Mouse (Mus musculus) MEL (cell line): ENCODE measurements around the gene Itgae. TPM values are rescaled to one million over a fixed set of nuclear protein-coding genes. Genes with fewer than 3 reads are reported as not detected.

Source experiments
- DNase-seq: peaks from one replicate; pipeline ENCODE4 v3.0.0; 2011; ENCODE audit warnings: low read depth, low spot score
- H3K27ac ChIP-seq: 2 replicates; pipeline ENCODE4 v1.5.1; 2012; ENCODE audit warnings: low read depth, mild to moderate bottlenecking, control low read depth, low read length, moderate library complexity; ENCODE audit not compliant: control insufficient read depth
- H3K27me3 ChIP-seq, 2 experiments: fragments of 150-350 bp in 1 of 2; sonication (generic) in 1 of 2; 2 replicates each; pipeline ENCODE4 v1.6.1; 2012; ENCODE audit warnings: low read length in 2 of 2, mild to moderate bottlenecking in 2 of 2, improper control_type of control experiment in 1 of 2, moderate library complexity in 1 of 2; ENCODE audit not compliant: insufficient read depth in 2 of 2, control insufficient read depth in 1 of 2
- H3K36me3 ChIP-seq, 2 experiments: 2 replicates each; pipeline ENCODE4 v1.6.1; 2012 to 2014; ENCODE audit warnings: low read length in 2 of 2, improper control_type of control experiment in 1 of 2, inconsistent platforms in 1 of 2, mild to moderate bottlenecking in 1 of 2; ENCODE audit not compliant: insufficient read depth in 2 of 2, control insufficient read depth in 1 of 2
- H3K4me1 ChIP-seq, 2 experiments: fragments of 150-350 bp in 1 of 2; sonication (generic) in 1 of 2; 2 replicates each; pipeline ENCODE4 v1.6.1; 2012; ENCODE audit warnings: low read length in 2 of 2, improper control_type of control experiment in 1 of 2, mild to moderate bottlenecking in 1 of 2; ENCODE audit not compliant: insufficient read depth in 2 of 2, control insufficient read depth in 1 of 2
- H3K4me3 ChIP-seq, 2 experiments: fragments of 150-350 bp in 1 of 2; sonication (generic) in 1 of 2; 2 replicates each; pipeline ENCODE4 v1.5.1; 2012; ENCODE audit warnings: low read depth in 2 of 2, low read length in 2 of 2, mild to moderate bottlenecking in 2 of 2, moderate library complexity in 2 of 2, control low read depth in 1 of 2, improper control_type of control experiment in 1 of 2; ENCODE audit not compliant: control insufficient read depth in 1 of 2, insufficient read depth in 1 of 2
- H3K79me2 ChIP-seq: 2 replicates; pipeline ENCODE4 v1.6.1; 2012; ENCODE audit warnings: mild to moderate bottlenecking, low read length, moderate library complexity; ENCODE audit not compliant: control insufficient read depth, poor library complexity, insufficient read depth
- H3K9ac ChIP-seq: 2 replicates; pipeline ENCODE4 v1.6.1; 2012; ENCODE audit warnings: low read depth, mild to moderate bottlenecking, control low read depth, low read length, moderate library complexity; ENCODE audit not compliant: control insufficient read depth, poor library complexity, severe bottlenecking
- H3K9me3 ChIP-seq: fragments of 150-350 bp; sonication (generic); replicated peaks from 2 replicates; pipeline ENCODE4 v1.6.1; 2012; ENCODE audit warnings: mild to moderate bottlenecking, low read length, improper control_type of control experiment, moderate library complexity; ENCODE audit not compliant: insufficient read depth
- CHD2 ChIP-seq: IDR thresholded peaks from 2 replicates; pipeline ENCODE4 v1.6.1; 2011; ENCODE audit warnings: low read length, improper control_type of control experiment
- E2F4 ChIP-seq: IDR thresholded peaks from 2 replicates; pipeline ENCODE4 v1.6.1; 2011; ENCODE audit warnings: low read depth, low read length, improper control_type of control experiment, borderline replicate concordance
- ELF1 ChIP-seq: IDR thresholded peaks from 2 replicates; pipeline ENCODE4 v1.6.1; 2014; ENCODE audit warnings: low read depth, mild to moderate bottlenecking, inconsistent platforms, low read length, improper control_type of control experiment, moderate library complexity
- EP300 ChIP-seq, 2 experiments: IDR thresholded peaks; 2 replicates each; pipeline ENCODE4 v1.6.1; 2011; ENCODE audit warnings: improper control_type of control experiment in 2 of 2, low read length in 2 of 2, low read depth in 1 of 2, mild to moderate bottlenecking in 1 of 2
- ETS1 ChIP-seq: IDR thresholded peaks from 2 replicates; pipeline ENCODE4 v1.6.1; 2012; ENCODE audit warnings: low read depth, mild to moderate bottlenecking, inconsistent platforms, low read length, improper control_type of control experiment, moderate library complexity
- GABPA ChIP-seq: IDR thresholded peaks from 2 replicates; pipeline ENCODE4 v1.6.1; 2012; ENCODE audit warnings: low read depth, mild to moderate bottlenecking, inconsistent platforms, low read length, improper control_type of control experiment, moderate library complexity
- GATA1 ChIP-seq: IDR thresholded peaks from 2 replicates; pipeline ENCODE4 v1.6.1; 2011; ENCODE audit warnings: low read depth, low read length, improper control_type of control experiment
- JUND ChIP-seq: IDR thresholded peaks from 2 replicates; pipeline ENCODE4 v1.6.1; 2011; ENCODE audit warnings: low read depth, mild to moderate bottlenecking, improper control_type of control experiment, low read length
- KAT2A ChIP-seq: conservative IDR thresholded peaks from 2 replicates; pipeline ENCODE4 v1.6.1; 2012; ENCODE audit warnings: low read depth, low read length, improper control_type of control experiment, inconsistent platforms
- MAFK ChIP-seq: IDR thresholded peaks from 2 replicates; pipeline ENCODE4 v1.6.1; 2011; ENCODE audit warnings: low read depth, mild to moderate bottlenecking, low read length, improper control_type of control experiment, borderline replicate concordance
- MAX ChIP-seq: IDR thresholded peaks from 2 replicates; pipeline ENCODE4 v1.6.1; 2011; ENCODE audit warnings: low read length, improper control_type of control experiment
- MYB ChIP-seq: IDR thresholded peaks from 2 replicates; pipeline ENCODE4 v1.6.1; 2011; ENCODE audit warnings: mild to moderate bottlenecking, low read depth, low read length, improper control_type of control experiment
- NELFE ChIP-seq: IDR thresholded peaks from 2 replicates; pipeline ENCODE4 v1.6.1; 2011; ENCODE audit warnings: low read depth, low read length, improper control_type of control experiment
- POLR2AphosphoS5 ChIP-seq: IDR thresholded peaks from 2 replicates; pipeline ENCODE4 v1.6.1; 2012; ENCODE audit warnings: low read depth, borderline replicate concordance, mild to moderate bottlenecking, inconsistent platforms, low read length, moderate library complexity, mixed read lengths
- RAD21 ChIP-seq: IDR thresholded peaks from 2 replicates; pipeline ENCODE4 v1.6.1; 2011; ENCODE audit warnings: mild to moderate bottlenecking, low read depth, low read length, improper control_type of control experiment
- RCOR1 ChIP-seq: IDR thresholded peaks from 2 replicates; pipeline ENCODE4 v1.6.1; 2012; ENCODE audit warnings: low read depth, mild to moderate bottlenecking, inconsistent platforms, low read length, improper control_type of control experiment
- SMC3 ChIP-seq: IDR thresholded peaks from 2 replicates; pipeline ENCODE4 v1.6.1; 2011; ENCODE audit warnings: low read depth, low read length, improper control_type of control experiment
- TCF12 ChIP-seq: IDR thresholded peaks from 2 replicates; pipeline ENCODE4 v1.6.1; 2014; ENCODE audit warnings: low read depth, mild to moderate bottlenecking, inconsistent platforms, low read length, improper control_type of control experiment, moderate library complexity
- UBTF ChIP-seq: IDR thresholded peaks from 2 replicates; pipeline ENCODE4 v1.6.1; 2012; ENCODE audit warnings: low read depth, mild to moderate bottlenecking, inconsistent platforms, low read length, improper control_type of control experiment, moderate library complexity, borderline replicate concordance; ENCODE audit not compliant: insufficient read depth
- USF1 ChIP-seq: IDR thresholded peaks from 2 replicates; pipeline ENCODE4 v1.6.1; 2014; ENCODE audit warnings: low read depth, mild to moderate bottlenecking, inconsistent platforms, low read length, improper control_type of control experiment, moderate library complexity
- USF2 ChIP-seq, 2 experiments: IDR thresholded peaks; 2 replicates each; pipeline ENCODE4 v1.6.1; 2011 to 2012; ENCODE audit warnings: improper control_type of control experiment in 2 of 2, low read length in 2 of 2, borderline replicate concordance in 1 of 2, inconsistent platforms in 1 of 2, low read depth in 1 of 2, mild to moderate bottlenecking in 1 of 2; ENCODE audit not compliant: insufficient read depth in 1 of 2
- ZC3H11A ChIP-seq: IDR thresholded peaks from 2 replicates; pipeline ENCODE4 v1.6.1; 2012; ENCODE audit warnings: low read depth, mild to moderate bottlenecking, inconsistent platforms, low read length, improper control_type of control experiment
- ZMIZ1 ChIP-seq: IDR thresholded peaks from 2 replicates; pipeline ENCODE4 v1.6.1; 2012; ENCODE audit warnings: low read depth, mild to moderate bottlenecking, inconsistent platforms, low read length, improper control_type of control experiment, moderate library complexity
- ZNF384 ChIP-seq: IDR thresholded peaks from 2 replicates; pipeline ENCODE4 v1.6.1; 2012; ENCODE audit warnings: low read depth, mild to moderate bottlenecking, inconsistent platforms, low read length, improper control_type of control experiment
- polyA plus RNA-seq, 2 experiments: library from polyadenylated mRNA; stranded (reverse) in 1 of 2; unstranded in 1 of 2; fragments of >175 nt in 1 of 2; fragments of >200 nt in 1 of 2; gene quantifications; 2 replicates each; pipeline versions ENCODE4 v1.2.1 to v1.2.4; 2012; ENCODE audit warnings: low replicate concordance in 2 of 2, low read depth in 1 of 2; ENCODE audit not compliant: insufficient read length in 2 of 2, insufficient read depth in 1 of 2, missing spikeins in 1 of 2
- total RNA-seq: library from RNA; depleted of rRNA; stranded (reverse); fragments of 300-350 nt; gene quantifications from 2 replicates; pipeline ENCODE4 v1.2.3, GENCODE M21; 2012

The Itgae gene
- total and polyA plus RNA-seq, 3 experiments, result 0.04 to 0.22 TPM; not detected in 1

DNA sequence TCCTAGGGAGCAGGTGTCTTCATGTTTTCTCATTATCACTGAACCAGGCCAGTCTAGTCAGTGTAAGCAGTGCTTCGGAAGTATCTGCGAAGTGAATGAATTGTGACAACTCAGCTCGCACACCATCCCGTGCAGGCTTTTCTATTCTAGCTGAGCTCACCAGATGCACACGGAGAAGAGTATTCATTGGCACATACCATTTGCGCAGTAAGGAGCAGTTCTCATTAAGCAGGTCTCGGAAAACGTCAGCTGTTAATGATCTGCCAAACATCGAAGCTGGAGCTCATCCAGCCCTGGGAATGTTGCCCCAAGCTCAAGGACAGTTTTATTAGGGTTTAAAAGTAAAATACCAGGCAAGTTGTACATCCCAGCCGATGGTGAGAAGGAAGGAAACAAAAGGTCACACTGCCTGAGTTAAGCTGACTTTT lies 5.6 kb upstream of the Itgae start:
- H3K4me3 ChIP-seq, result no peak overlapping the region
- H3K27me3 ChIP-seq, result no peaks in the 10 kb centered on the region
- DNase-seq, result no peak
- peaks cover 0 to 25% of the 10 kb centered on the region in 2 experiments; a peak in 2 of 4 replicates for H3K36me3 ChIP-seq
- no peaks in the 10 kb centered on the region for H3K9me3 ChIP-seq
- no peak overlapping the region for H3K27ac ChIP-seq
- H3K4me1 ChIP-seq, result peaks cover 0 to 20% of the 10 kb centered on the region in 2 experiments; a peak in 2 of 4 replicates
- no peaks in the 10 kb centered on the region for H3K79me2 ChIP-seq
- no peak for TF ChIP-seq POLR2AphosphoS5
- no peak for TF ChIP-seq ZNF384
- no peak for TF ChIP-seq E2F4
- no peak for TF ChIP-seq USF2 (IDR thresholded peaks at IDR 0.05; ENCODE audit: borderline replicate concordance in 1 of 2, insufficient read depth in 1 of 2, low read depth in 1 of 2, low read length in 2 of 2)
- TF ChIP-seq ZMIZ1, result no peak
- TF ChIP-seq TCF12, result no peak
- TF ChIP-seq CHD2, result no peak
- no peak for TF ChIP-seq ETS1
- no peak for TF ChIP-seq JUND
- TF ChIP-seq RAD21, result no peak
- TF ChIP-seq KAT2A, result no peak
- TF ChIP-seq UBTF, result no peak
- TF ChIP-seq EP300 (IDR thresholded peaks at IDR 0.05; ENCODE audit: low read depth in 1 of 2, low read length in 2 of 2), result no peak
- TF ChIP-seq GATA1, result no peak
- TF ChIP-seq MAFK, result no peak
- TF ChIP-seq MYB, result no peak
- TF ChIP-seq RCOR1, result no peak
- no peak for TF ChIP-seq SMC3
- no peak overlapping the region for H3K9ac ChIP-seq

DNA sequence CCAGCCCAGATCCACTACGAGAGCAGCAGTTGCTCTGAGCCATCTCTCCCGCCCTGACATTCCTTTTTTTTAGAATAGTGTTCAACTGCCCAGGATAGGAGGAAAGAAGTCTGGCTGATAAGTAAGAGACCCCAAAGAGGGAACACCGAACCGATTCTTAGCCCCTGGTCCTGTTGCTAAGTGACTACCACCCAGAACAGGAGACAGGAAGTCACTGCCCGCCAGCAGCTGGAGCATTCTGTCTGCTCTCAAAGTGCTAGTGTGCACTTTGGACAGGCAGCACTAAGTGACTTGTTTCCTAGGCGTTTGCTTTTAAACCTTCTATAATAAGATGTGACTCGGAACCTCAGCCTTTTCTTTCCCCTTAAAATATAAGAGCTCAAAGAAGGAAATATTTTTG lies 5.0 kb upstream of the Itgae start:
- Histone ChIP-seq H3K9me3 (no peaks in the 10 kb centered on the region), H3K36me3 (peaks cover 0 to 25% of the 10 kb centered on the region in 2 experiments; a peak in 2 of 4 replicates), H3K27ac (no peak overlapping the region), H3K4me3 (no peak overlapping the region), H3K27me3 (no peaks in the 10 kb centered on the region), H3K79me2 (no peaks in the 10 kb centered on the region), H3K9ac (no peak overlapping the region), H3K4me1 (peaks cover 0 to 20% of the 10 kb centered on the region in 2 experiments; a peak in 2 of 4 replicates)
- no peak for DNase-seq
- TF ChIP-seq ZMIZ1 (no peak), ZC3H11A (no peak), MAX (no peak), NELFE (no peak), MYB (no peak), ZNF384 (no peak), GABPA (no peak), USF1 (no peak), ELF1 (no peak), KAT2A (no peak)
- TF ChIP-seq, all 39 proteins: peak for 0
